Mouse (Mus musculus) G1E (cell line): ENCODE data around the gene Sstr4. TPM values are rescaled to one million over a fixed set of nuclear protein-coding genes. Genes with fewer than 3 reads are reported as not detected.

Experiments used
- ATAC-seq: 2 replicates; pipeline ENCODE4 v1.8.0; 2016; ENCODE audit warnings: mild to moderate bottlenecking; ENCODE audit not compliant: insufficient number of reproducible peaks, poor library complexity, low FRiP score, severe bottlenecking; ENCODE audit errors: extremely low read depth
- DNase-seq: peaks from one replicate; pipeline ENCODE4 v3.0.0; 2012; ENCODE audit warnings: low spot score
- H3K27me3 ChIP-seq: 2 replicates; pipeline ENCODE4 v1.6.1; 2012; ENCODE audit warnings: mild to moderate bottlenecking, low read length, inconsistent platforms; ENCODE audit not compliant: insufficient read depth
- H3K36me3 ChIP-seq: replicated peaks from 2 replicates; pipeline ENCODE3; 2012; ENCODE audit warnings: mild to moderate bottlenecking, inconsistent platforms
- H3K4me1 ChIP-seq: 2 replicates; pipeline ENCODE4 v1.6.1; 2012; ENCODE audit warnings: low read depth, low read length, inconsistent platforms, mixed read lengths; ENCODE audit not compliant: insufficient read depth
- H3K4me3 ChIP-seq: 2 replicates; pipeline ENCODE4 v1.5.1; 2012; ENCODE audit warnings: low read depth, mild to moderate bottlenecking, inconsistent platforms, low read length, moderate library complexity, mixed read lengths
- H3K9me3 ChIP-seq: replicated peaks from 2 replicates; pipeline ENCODE4 v1.6.1; 2012; ENCODE audit warnings: inconsistent platforms
- CTCF ChIP-seq: IDR thresholded peaks from 2 replicates; pipeline ENCODE4 v1.5.1; 2012; ENCODE audit warnings: low read depth, low read length, inconsistent platforms, mixed read lengths
- GATA1 ChIP-seq: IDR thresholded peaks from 2 replicates; pipeline ENCODE4 v1.6.1; 2012; ENCODE audit warnings: borderline replicate concordance, low read length, inconsistent platforms, mixed read lengths
- GATA2 ChIP-seq: IDR thresholded peaks from 2 replicates; pipeline ENCODE4 v1.6.1; 2012; ENCODE audit warnings: low read depth, low read length, inconsistent platforms, borderline replicate concordance
- POLR2AphosphoS5 ChIP-seq: IDR thresholded peaks from 2 replicates; pipeline ENCODE4 v1.6.1; 2012; ENCODE audit warnings: low read depth, low read length, inconsistent platforms; ENCODE audit not compliant: insufficient replicate concordance
- TAL1 ChIP-seq: conservative IDR thresholded peaks from 2 replicates; pipeline ENCODE4 v1.6.1; 2012; ENCODE audit warnings: low read depth, low read length, inconsistent platforms, mixed read lengths
- polyA plus RNA-seq: library from polyadenylated mRNA; stranded (reverse); fragments of >175 nt; gene quantifications from 2 replicates; pipeline ENCODE4 v1.2.3, GENCODE M21; 2012
- total RNA-seq, 2 experiments: library from RNA; stranded (forward) in 1 of 2; stranded (reverse) in 1 of 2; fragments of 200-1000 nt in 1 of 2; fragments of >200 nt in 1 of 2; fragmentation: Nextera tagmentation in 1 of 2; gene quantifications; 2 replicates each; pipeline ENCODE4 v1.2.3; 2014 to 2017

Sstr4 gene
- total and polyA plus RNA-seq, 3 experiments: not detected

DNA sequence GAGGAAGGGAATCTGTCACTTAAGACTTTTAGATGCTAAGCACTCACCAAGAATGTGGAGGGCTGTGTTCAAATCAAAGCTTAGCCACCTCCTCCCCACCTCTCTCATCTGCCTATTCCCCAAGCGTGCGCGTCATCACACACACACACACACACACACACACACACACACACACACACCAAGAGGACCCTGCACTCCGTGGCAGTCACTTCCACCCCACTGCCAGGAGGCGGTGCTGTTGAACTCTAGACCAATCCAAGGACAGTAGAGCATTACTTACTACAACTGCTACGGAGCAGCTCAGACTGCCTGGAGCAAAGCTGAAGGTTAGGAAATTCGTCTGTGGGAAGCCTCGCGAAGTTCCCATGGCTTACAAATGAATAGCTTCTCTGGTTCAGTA is 14.0 kb downstream of the Sstr4 start:
- no peak for TF ChIP-seq GATA1
- no peak for TF ChIP-seq TAL1
- TF ChIP-seq POLR2AphosphoS5: no peak
- no peak for TF ChIP-seq CTCF
- TF ChIP-seq GATA2: no peak
- H3K4me3 ChIP-seq: no peak overlapping the region
- H3K36me3 ChIP-seq: no peaks in the 10 kb centered on the region
- no peaks in the 10 kb centered on the region for H3K27me3 ChIP-seq
- DNase-seq (no peak), ATAC-seq (no peak)
- H3K9me3 ChIP-seq: peaks cover 50% of the 10 kb centered on the region
- no peaks in the 10 kb centered on the region for H3K4me1 ChIP-seq

DNA sequence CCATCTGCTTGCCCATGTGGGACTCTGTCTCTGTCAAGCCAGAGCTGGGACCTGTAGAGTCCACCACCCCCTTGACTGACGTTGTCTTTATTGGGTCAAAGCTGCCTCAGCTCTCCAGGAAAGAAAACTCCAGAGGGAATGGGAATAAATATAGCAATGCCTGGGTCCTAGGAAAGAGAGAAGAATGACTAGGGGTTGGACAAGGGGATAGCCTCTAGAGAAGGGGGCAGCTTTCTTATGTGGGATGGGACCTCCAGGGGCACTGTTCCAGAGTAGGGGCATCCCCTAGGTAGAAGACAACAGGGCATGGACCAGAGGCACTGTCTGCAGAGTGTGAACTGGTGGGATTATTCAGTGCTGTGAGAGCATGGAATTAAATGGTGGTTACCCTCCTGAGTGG is 14.7 kb downstream of the Sstr4 start:
- Histone ChIP-seq H3K27me3 (no peaks in the 10 kb centered on the region), H3K4me1 (no peaks in the 10 kb centered on the region), H3K36me3 (no peaks in the 10 kb centered on the region), H3K9me3 (peaks cover 49% of the 10 kb centered on the region), H3K4me3 (no peak overlapping the region)
- DNase-seq (no peak), ATAC-seq (no peak)
- TF ChIP-seq CTCF: no peak
- TF ChIP-seq POLR2AphosphoS5: no peak
- no peak for TF ChIP-seq TAL1
- no peak for TF ChIP-seq GATA1
- no peak for TF ChIP-seq GATA2

GRCm38 (mm10) chr2:148419151-148419550 is 24.0 kb downstream of the Sstr4 start:
- H3K4me1 ChIP-seq: no peaks in the 10 kb centered on the region
- no peak overlapping the region for H3K4me3 ChIP-seq
- H3K27me3 ChIP-seq: no peaks in the 10 kb centered on the region
- ATAC-seq (no peak), DNase-seq (no peak)
- TF ChIP-seq CTCF (no peak), GATA2 (no peak), TAL1 (no peak), GATA1 (no peak), POLR2AphosphoS5 (no peak)
- no peaks in the 10 kb centered on the region for H3K36me3 ChIP-seq
- peaks cover 10% of the 10 kb centered on the region for H3K9me3 ChIP-seq

DNA sequence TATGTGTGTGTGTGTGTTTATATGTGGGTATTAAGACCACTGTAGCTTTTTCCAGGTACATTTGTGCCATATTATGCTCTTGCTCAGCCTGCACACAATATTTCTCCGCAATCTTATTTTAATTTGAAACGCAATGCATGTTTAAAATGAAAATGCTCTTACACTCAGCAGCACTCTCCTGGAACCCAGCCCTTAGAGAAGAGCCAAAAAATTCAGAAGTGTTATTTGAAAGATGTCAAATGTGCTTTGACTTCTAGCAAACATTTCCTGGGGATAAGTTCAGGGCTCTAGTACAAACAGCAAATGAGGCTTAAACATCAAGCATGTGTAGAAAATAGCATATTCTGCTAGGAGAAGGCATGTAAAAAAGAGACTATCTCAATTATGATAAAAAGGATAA is 24.6 kb downstream of the Sstr4 start:
- no peaks in the 10 kb centered on the region for H3K4me1 ChIP-seq
- TF ChIP-seq TAL1 (no peak), GATA1 (no peak), POLR2AphosphoS5 (no peak), CTCF (no peak), GATA2 (no peak)
- H3K27me3 ChIP-seq: no peaks in the 10 kb centered on the region
- no peak for DNase-seq
- no peak for ATAC-seq
- H3K36me3 ChIP-seq: no peaks in the 10 kb centered on the region
- H3K4me3 ChIP-seq: no peak overlapping the region
- H3K9me3 ChIP-seq: peaks cover 10% of the 10 kb centered on the region

GRCm38 (mm10) chr2:148421112-148421511 is 26.0 kb downstream of the Sstr4 start:
- H3K27me3 ChIP-seq: no peaks in the 10 kb centered on the region
- peaks cover 12% of the 10 kb centered on the region for H3K9me3 ChIP-seq
- TF ChIP-seq CTCF: no peak
- no peak for TF ChIP-seq TAL1
- no peak for TF ChIP-seq POLR2AphosphoS5
- DNase-seq (no peak), ATAC-seq (no peak)
- no peak overlapping the region for H3K4me3 ChIP-seq
- no peaks in the 10 kb centered on the region for H3K4me1 ChIP-seq
- no peaks in the 10 kb centered on the region for H3K36me3 ChIP-seq

GRCm38 (mm10) chr2:148421706-148422105 is 26.6 kb downstream of the Sstr4 start:
- Histone ChIP-seq H3K27me3 (no peaks in the 10 kb centered on the region), H3K4me1 (no peaks in the 10 kb centered on the region), H3K4me3 (no peak overlapping the region), H3K36me3 (no peaks in the 10 kb centered on the region), H3K9me3 (peaks cover 8% of the 10 kb centered on the region)
- no peak for ATAC-seq
- no peak for DNase-seq
- no peak for TF ChIP-seq TAL1

DNA sequence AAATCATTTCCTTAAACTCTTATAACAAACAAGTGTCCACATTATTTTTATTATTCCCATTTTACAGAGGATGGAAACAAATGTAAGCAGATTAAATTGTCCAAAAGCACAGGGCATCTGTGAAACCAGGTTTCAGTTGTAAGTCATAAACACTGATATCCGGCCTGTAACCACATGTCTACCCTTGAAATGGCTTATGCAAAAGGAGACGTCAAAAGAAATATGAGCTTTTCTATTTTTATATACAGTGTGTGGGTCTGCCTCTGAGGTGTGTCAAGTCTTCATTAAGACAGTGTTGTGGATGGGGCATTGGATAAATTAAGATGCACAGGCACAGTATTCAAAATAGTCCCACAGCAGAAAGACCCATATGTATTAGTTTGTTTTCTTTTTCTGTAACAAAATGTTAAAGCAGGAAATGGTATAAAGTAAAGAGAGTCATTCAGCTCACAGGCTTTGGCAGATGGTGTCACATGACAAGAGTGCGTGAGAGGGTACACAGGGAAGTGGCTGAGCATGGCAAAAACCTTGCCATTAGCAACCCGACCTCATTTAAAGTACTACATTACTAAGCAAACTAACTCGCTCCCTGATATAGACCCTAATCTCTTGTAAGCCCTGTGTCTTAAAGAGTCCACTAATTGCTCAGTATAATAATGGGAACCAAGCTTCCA is 30.7 kb downstream of the Sstr4 start:
- no peaks in the 10 kb centered on the region for H3K4me1 ChIP-seq
- H3K27me3 ChIP-seq: no peaks in the 10 kb centered on the region
- no peak for TF ChIP-seq POLR2AphosphoS5
- TF ChIP-seq TAL1: no peak
- no peak for TF ChIP-seq CTCF
- TF ChIP-seq GATA1: no peak
- ATAC-seq (no peak), DNase-seq (no peak)
- H3K4me3 ChIP-seq: no peak overlapping the region
- H3K9me3 ChIP-seq: peaks cover 7% of the 10 kb centered on the region
- H3K36me3 ChIP-seq: no peaks in the 10 kb centered on the region
